Mouse (Mus musculus) brain, embryonic 14.5 days (tissue): ENCODE measurements around the gene Olfr56.

Source experiments
- CTCF ChIP-seq: fragments of 200-500 bp; IDR thresholded peaks from 2 replicates; pipeline ENCODE4 v1.5.1; 2012; ENCODE audit warnings: inconsistent platforms, mild to moderate bottlenecking, moderate library complexity, borderline replicate concordance; ENCODE audit not compliant: insufficient read depth, insufficient read length; ENCODE audit errors: extremely low read depth
- POLR2A ChIP-seq: fragments of 200-500 bp; IDR thresholded peaks from 2 replicates; pipeline ENCODE4 v1.6.1; 2012; ENCODE audit warnings: mild to moderate bottlenecking, inconsistent platforms, borderline replicate concordance; ENCODE audit not compliant: poor library complexity, insufficient read depth, insufficient read length, severe bottlenecking; ENCODE audit errors: extremely low read depth

- TF ChIP-seq CTCF, result no peak
- TF ChIP-seq POLR2A, result no peak
Observed at GRCm38 (mm10) chr11:49090551-49090950, 111.9 kb downstream of the Olfr56 start.
